Mouse (Mus musculus): ENCODE data around the gene Atp5j.

Gene Atp5j

DNA sequence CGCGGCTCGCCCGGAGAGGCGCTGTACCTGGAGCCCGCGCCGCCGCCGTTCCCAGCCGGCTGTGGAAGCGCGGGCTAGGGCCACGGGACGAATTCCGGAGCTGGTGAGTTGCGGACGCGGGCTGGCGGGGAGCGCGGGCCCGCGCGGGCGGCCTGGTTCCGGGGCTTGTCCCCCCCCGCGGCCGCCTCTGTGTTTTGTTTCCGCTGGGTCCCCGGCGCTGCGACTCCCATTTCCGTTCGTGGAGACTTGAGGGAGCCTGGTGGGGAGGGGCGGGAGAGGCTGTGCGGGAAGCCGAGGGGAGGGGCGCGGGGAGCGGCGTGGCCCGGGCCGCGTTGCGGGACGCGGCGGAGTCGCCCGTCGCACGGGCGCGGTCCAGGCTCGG is at the start of gene Atp5j:
Gene Atp5j, minus strand, starts transcription at position 185 of the 382 bp plus-strand sequence.
- in situ Hi-C loops (cut with MboI, MseI), result loop anchor here (5.0 kb wide), 1 partner anchor 98 kb away; the partner anchor contains the start of gene Mrpl39

DNA sequence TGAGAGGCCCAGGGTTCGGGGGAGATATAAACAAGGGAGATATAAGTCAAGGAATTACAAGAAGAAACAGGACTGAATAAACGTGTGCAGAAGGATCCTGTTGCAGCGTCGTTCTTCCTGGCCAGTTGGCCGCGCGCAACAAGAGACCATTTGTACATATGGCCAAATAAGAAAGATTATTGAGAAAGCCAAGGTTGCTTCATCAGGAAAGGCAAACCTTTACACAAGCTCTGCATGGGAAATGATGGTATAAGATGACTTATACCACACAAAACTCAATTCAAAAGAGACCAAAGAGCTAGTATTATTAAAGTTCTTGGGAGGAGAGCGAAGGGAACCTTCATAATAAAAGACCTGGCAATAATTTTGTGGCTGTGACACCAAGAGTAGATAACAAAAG is 49.1 kb upstream of the Atp5j start:
- in situ Hi-C loops (cut with MboI, MseI), result no loop called here

DNA sequence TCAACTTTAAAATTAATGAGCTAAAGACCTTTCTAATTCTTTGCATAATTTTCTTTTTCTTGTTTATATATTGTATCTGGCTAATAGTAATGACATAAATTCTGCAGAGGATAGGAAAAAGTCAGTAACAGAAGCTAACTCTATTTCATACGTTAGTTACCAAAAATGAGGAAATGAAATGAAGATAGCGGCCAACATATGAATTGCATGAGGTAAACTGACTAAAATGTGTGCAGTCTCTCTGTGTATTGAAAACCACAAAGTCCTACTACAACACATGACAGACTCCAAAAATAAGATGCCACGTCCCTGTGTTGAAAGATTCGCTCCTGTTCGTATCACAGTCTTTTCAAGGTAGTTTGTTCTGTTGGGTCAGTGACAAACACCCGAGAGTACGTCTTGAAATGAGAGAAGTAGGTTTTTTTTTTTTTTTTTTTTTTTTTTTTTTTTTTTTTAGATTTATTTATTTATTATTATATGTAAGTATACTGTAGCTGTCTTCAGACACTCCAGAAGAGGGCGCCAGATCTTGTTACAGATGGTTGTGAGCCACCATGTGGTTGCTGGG is 46.4 kb upstream of the Atp5j start:
- in situ Hi-C loops (cut with MboI, MseI), result no loop called here

DNA sequence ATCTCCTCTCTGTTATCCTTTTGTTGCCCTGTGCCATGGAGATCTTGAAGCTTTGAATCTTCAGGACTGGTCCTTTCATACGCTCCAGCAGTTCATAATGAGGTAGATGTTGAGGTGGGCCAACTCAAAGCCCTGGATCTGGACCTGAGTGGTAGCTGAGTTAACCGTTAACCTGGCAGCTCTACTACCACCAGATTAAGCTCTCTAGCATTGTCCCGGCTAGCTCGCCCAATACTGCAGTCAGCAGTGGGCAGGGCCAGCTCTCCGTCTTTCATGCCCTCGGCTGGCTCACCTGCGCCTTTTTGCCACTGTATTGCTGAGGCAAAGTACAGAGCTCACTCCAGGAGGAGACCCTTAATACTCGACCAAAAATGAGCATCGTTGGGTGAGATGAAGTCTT is 45.7 kb upstream of the Atp5j start:
- in situ Hi-C loops (cut with MboI, MseI), result no loop called here

DNA sequence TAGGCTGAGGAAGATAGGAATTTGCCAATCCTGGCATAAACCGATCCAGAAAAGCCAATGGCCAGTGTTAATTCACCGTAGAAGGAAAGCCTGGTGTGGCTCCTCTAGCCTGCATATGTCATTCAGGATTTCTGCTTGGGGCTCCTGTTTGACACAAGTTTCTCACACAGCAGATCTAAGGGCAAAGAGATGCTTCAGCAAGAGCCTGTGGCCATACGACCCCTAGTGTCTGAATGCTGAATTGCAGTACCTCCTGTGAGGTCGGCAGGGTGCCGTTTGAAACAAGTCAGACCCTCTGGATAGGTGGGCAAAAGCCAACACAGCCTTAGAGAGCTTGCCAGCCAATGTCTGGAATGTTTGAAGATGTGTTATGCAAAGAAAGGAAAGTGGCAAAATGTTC is 43.7 kb upstream of the Atp5j start:
- in situ Hi-C loops (cut with MboI, MseI), result no loop called here

DNA sequence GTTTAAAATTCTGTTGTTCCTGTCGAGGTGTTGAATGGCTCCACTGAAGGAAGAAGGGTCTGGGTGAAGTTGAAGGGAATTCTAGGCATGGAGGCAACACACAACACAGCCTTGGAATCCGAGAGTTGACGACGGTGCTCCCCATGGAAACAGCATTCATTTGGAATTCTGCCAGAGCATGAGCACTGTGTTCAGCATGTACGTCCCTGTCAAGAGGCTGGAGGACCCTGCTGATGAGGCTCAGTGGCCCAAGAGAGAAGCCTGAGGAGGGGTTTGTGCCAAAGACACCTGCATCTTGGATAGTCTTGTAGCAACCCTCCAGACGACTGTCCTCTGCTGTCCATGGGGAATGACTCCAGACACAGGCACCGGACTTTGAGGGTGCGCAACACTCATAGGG is 40.7 kb upstream of the Atp5j start:
- in situ Hi-C loops (cut with MboI, MseI), result no loop called here

DNA sequence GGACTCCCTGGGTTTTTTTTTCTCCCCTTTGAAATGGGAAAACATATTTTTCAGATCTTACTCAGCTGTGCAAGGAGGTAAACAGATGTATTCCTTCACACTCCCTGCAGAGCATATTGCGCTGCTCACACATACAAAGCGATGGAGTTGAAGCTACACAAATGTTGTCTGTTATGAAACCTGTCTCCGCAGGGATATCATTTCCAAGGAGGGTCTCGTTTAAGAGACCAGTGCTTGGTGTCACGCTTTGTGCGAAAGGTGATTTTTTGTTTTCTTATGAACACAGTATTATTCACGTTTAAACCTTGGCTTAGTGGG is 40.3 kb upstream of the Atp5j start:
- in situ Hi-C loops (cut with MboI, MseI), result no loop called here

DNA sequence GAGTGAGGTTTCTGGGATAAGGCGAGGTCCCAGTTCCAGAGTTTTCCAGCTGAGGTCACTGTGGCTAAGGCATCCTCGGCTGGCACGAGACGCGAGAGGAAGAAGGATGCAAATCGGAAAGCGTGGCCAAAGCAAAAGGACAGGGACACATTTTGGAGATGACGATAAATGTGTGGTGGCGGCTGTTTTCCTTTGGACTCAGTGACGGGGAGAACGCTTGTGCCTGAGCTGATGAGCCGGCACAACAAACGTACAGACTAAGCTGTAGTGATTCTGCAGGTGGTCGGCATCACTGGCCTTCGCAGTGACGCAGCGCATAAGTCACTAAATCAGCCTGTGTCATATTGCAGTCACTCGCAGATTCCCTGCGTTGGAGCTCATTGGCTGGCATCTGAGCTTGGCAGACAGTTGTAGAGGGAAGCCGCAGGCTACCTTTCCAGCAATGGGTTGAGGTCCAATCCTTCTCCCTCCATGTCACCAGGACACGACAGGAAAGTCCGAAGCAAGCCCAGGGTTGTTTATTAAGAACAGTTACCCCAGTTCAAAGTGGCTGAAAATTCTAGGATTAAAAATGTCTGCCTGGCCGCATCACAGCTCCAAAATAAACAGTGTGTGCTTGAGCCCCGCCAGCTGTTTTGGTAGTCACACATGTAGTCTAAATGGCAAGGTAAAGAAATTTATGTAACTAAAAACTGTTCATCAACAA is 39.7 kb upstream of the Atp5j start:
- in situ Hi-C loops (cut with MboI, MseI), result no loop called here

DNA sequence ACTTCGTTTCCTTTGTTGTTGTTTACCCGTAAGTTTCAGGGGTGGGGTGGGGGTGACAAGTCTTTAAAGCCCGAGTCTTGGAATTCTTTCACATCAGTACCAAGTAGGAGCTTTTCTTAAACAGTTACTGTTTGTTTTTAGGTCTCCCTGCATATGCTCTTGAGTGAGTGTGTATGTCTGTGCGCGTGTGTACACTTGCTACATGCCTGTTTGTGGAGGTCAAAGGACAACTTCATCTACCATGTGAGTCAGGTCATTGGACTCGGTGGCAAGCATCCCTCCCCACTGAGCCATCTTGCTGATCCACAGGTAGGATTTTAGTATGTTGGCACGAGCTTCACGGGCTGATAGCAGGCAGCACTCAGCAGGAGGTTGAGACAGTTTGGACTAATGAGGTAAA is 38.4 kb upstream of the Atp5j start:
- in situ Hi-C loops (cut with MboI, MseI), result no loop called here

DNA sequence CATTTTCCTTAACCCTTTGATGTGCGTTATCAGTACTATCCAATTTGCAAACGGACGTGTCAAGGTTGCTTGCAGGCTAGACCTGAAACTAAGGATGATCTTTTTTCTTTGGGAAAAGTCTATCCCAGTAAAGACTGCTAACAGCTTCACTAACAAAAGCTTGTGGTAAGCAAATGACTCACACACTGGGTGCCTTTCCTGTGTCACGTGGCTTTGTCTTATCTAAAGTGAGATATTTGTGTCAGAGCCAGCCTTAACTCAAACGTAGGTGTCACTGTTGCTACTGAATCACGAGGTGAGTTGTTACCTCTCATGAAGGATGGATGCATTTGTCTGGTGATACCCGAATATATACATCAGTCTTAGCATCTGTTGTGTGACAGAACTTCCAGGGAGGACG is 29.2 kb upstream of the Atp5j start:
- in situ Hi-C loops (cut with MboI, MseI), result no loop called here

DNA sequence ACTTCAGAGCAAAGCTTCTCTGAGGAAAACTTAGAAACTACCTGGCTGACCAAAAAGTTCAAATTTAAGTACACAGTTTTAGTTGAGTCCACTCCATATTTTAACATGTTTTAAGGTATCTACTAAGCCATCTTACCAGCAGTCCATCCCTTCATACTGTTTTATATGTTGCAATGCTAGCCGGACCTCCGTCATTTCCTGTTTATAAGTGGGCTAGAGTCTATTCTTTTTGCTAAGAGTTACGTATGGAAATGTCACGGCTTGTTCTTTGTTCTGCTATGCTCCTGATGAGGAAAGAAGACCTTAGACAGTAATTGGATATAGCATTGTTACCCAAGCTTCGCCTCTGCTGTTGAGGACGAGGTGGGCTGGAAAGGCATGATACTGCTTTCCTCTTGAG is 18.1 kb upstream of the Atp5j start:
- in situ Hi-C loops (cut with MboI, MseI), result no loop called here

DNA sequence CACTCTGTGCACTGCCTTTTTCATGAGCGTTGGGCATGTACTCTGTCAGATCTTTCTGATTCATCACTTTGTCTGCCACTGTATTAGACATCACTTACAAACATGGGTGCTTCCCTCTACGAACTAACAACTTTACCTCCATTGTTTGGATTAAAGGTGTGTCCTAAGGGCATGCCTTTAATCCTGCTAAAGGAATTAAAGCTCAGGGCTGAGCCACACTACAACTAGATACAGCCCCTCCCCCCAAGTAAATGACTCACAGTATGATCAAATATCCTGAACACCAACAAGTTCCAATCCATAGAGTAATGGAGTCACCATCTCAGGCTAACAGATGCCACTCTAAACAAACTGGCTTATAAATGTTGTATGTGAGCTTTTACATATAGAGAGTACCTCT is 3.2 kb upstream of the Atp5j start:
- in situ Hi-C loops (cut with MboI, MseI), result loop anchor here (5.0 kb wide), 1 partner anchor 101 kb away; the partner anchor contains the start of gene Mrpl39

DNA sequence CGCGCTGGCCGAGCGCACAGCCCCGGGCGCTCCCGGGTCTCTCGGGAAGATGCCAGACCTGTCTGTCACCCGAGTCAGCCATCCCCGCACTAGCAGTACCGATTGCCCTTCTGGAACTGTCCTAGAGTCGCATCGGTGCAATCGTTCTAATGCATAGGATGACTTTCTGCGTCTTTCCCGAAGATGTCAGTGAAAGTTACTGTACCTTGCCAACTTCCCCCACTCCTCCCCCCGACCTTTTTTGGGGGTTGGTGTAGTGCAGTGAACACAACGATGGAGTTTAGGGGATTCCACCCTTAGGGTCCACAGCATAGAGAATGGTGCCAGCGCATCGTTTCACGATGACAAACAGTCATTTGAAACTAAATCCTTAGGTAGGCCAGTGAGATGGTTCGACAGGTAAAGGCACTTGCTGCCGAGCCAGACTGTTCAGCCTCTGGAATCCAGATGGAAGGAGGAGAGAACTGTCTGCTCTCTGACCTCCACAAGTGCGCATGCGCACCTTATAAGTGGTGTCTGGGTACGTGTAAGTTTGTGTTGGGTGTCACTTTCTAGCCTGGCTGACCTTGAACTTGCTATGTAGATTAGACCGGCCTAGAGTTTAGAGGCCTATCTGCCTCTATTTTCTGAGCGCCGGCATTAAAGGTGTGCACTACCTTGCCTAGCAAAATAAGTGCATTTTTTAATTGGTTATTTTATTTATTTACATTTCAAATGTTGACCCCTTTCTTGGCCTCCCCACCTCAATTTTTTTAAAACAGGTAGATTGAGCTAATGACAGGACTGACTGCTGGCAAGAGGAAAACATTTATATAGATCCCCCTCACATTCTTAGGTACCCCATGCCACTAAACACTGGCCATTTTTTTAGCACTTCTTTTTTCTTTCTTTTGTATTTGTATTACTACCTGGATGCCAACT is 658 bp upstream of the Atp5j start:
- in situ Hi-C loops (cut with MboI, MseI), result loop anchor here (5.0 kb wide), 1 partner anchor 99 kb away; the partner anchor contains the start of gene Mrpl39

DNA sequence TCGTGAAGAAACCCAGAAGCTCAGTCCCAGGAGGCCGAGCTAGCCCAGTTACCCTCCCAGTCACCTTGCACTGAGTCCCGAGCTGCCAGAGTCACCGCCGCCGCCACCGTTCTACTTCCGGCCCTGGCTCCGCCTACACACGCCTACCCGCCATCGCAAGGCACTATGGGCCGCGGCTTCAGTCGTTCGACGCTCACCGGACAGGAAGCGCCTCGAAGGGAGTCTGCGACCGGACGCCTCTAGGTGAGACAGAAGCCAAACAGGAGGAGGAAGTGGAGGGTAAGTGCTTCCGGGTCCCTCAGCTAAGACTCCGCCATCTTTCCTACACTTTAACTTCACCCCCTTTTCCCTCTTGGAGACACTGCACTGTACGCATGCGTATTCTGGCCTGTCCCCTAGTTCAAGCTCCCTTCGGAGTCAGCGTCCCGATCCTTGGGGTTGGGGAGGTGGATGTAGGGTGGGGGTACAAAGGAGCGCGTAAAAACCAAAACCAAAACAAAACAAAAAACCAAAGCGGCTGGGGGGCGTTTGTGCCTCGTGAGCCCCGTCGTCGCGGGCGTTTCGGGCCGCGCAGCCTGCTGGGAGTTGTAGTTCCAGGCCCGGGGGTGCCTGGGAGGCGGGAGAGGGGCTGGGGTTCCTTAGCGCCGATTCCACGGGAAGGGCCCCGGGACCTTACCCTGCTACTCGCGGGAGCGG is 532 bp downstream of the Atp5j start, which contains the start of gene Gabpa:
Gene Gabpa, plus strand, starts transcription at position 181 of the 696 bp plus-strand sequence.
- in situ Hi-C loops (cut with MboI, MseI), result loop anchor here (5.0 kb wide), 1 partner anchor 98 kb away; the partner anchor contains the start of gene Mrpl39

DNA sequence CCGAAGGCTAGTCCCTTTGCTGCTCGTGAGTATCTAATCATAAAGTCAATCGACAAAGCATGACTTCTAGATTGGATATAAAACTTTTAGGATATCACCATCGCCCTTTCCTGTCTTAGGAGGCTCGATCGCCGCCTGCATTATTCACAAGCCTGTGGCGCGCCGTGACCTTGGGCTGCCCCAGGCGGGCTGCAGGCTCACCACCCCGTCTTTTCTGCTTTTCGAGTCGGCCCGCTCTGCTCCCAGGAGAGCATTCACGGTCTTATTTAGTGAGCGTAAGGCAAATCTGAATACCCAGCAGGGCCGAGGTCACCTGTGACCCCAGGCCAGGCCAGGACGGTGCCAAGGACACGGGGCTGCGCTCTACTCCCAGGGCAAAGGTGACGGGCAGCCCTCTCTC is 1.1 kb downstream of the Atp5j start:
- in situ Hi-C loops (cut with MboI, MseI), result no loop called here

DNA sequence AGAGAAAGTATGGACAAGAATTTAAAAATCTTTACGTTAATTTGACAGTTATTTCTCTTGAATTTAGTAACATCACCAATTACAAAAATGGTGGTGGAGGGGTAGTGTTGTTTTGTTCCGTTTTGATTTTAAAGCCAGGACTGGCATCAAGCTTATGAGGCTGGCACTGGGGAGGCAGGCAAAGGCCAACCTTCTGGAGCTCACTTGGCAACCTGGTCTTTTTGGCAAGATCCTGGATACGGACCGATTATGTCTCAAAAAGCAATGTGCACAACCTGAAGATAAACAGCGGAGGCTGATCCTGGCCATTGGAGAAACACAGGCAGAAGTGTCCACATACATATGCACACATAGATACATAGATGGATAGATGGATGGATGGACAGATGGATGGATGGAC is 2.7 kb downstream of the Atp5j start:
- in situ Hi-C loops (cut with MboI, MseI), result no loop called here

DNA sequence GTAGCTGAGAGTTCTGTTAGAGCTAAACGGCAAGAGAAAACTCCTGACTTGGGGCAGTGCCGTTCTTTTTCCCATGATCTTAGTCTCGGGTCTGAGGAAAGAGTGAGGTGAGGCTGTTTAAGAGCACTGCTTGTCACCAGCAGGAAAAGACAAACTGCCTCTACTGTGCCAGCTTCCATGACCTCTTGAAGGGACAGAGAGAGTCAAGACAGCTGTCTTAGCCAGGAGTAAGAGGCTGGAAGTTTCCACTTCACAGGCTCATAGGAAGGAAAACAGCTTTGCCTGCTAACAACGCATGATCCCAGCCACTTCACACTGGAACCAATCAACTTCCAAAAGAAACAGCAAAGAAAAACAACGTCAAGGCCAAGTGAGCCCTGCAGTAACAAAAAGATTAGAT is 3.7 kb downstream of the Atp5j start:
- in situ Hi-C loops (cut with MboI, MseI), result no loop called here

DNA sequence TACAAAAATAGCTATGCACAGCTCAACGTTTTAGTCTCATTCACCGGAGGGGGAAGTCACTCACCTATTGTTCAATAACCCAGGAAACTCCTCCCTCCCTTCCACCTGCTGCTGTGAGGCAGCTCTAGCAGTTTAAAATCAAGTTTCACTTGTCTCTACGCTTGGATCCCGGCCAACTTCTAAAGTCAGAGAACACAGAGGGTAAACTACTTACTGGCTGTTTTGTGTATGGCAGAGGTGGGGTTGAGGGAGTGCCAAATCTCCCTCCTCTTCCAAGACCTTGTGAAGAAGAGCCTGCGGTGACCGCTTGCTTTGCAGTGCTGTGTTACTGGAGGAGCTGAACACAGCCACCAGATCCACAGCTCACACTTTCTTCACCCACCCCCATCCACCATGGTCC is 10.4 kb downstream of the Atp5j start:
- in situ Hi-C loops (cut with MboI, MseI), result no loop called here

DNA sequence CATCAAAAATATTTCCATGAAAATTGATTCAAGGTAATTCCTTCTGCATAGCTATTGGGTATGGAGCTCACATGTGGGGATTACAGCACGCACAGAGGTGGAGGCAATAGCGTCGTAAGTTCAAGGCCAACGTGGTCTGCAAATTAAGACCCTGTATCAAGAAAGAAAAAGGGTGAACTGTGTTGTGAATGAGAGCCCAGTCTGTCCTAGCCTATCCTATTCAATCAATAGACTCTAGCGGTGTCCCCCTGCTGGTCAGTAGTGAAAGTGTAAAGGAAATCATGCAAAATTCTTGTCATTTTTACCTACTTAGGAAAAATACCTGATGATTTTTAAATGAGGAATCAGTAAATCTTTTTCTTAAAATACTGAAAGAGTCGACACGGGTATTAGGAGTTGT is 18.0 kb downstream of the Atp5j start:
- in situ Hi-C loops (cut with MboI, MseI), result no loop called here

DNA sequence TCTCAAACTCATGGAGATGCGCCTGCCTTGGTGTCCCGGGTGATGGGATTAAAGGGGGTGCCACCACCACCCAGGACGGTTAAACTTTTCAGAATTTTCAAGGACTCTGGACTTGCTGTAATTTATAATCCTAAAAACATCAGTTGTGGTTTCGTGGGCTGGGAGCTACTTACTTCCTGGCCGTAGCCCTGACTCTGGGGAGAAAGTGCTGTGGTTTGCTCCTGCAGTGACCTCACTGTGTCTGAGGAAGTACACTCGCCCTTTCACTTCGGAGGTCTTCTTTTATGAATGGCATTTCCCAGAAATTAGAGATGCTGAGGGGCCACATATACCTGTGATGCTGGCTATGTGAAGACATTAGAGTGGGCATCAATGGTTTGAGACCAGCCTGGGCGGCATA is 20.9 kb downstream of the Atp5j start:
- in situ Hi-C loops (cut with MboI, MseI), result no loop called here

DNA sequence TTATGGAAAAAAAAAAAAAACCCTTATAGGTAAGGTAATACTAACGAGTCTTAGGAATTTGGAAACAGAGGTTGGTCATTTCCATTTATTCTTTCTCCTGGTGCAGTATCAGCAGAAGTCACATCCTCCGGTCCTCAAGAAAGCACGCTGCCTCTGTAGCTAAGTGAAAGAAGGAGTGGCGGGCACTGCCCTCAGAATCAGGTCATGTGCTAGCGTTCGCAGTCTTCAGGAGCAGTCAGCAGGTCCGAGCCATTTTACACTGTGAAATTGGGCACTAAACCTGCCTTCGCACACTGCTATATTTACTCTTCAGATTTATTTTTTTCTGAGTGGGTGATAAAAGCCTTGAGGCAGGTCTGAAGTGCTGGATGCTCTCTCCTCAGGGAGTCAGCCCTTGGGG is 21.6 kb downstream of the Atp5j start:
- in situ Hi-C loops (cut with MboI, MseI), result no loop called here

DNA sequence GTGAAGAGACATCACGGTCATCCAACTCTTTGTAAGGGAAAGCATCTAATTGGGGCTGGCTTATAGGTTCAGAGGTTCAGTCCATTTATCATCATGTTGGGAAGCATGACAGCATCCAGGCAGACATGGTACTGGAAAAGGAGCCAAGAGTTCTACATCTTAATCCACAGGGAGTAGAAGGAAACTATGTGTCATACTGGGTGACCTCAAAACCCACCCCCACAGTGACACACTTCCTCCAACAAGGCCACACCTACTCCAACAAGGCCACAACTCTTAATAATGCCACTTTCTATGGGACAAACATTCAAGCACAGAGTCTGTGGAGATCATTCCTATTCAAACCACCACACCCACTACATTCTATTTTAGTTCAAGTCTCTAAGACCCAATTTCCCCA is 25.2 kb downstream of the Atp5j start:
- in situ Hi-C loops (cut with MboI, MseI), result no loop called here
